Mouse (Mus musculus) C2C12 (cell line): ENCODE measurements around the gene Smco2. TPM values are rescaled to one million over a fixed set of nuclear protein-coding genes. Genes with fewer than 3 reads are reported as not detected.

Source experiments
- H3K27me3 ChIP-seq: one replicate; pipeline ENCODE4 v1.6.1; 2011; ENCODE audit not compliant: control insufficient read depth, insufficient read depth, insufficient read length
- H3K36me3 ChIP-seq: one replicate; pipeline ENCODE4 v1.6.1; 2011; ENCODE audit not compliant: control insufficient read depth, insufficient read depth
- H3K4me3 ChIP-seq: one replicate; pipeline ENCODE4 v1.5.1; 2011; ENCODE audit warnings: mild to moderate bottlenecking, control low read depth; ENCODE audit not compliant: poor library complexity, insufficient read depth, severe bottlenecking
- H3K79me2 ChIP-seq: one replicate; pipeline ENCODE4 v1.6.1; 2011; ENCODE audit not compliant: control insufficient read depth, insufficient read depth
- H3K79me3 ChIP-seq: one replicate; pipeline ENCODE4 v1.6.1; 2011; ENCODE audit warnings: low read depth, control low read depth
- H3ac ChIP-seq: one replicate; pipeline ENCODE3; 2011; ENCODE audit warnings: low read depth; ENCODE audit not compliant: control insufficient read depth, insufficient read length
- CEBPB ChIP-seq: IDR thresholded peaks from one replicate; pipeline ENCODE4 v1.6.1; 2011; ENCODE audit warnings: low read depth, mild to moderate bottlenecking, control low read depth, moderate library complexity
- CTCF ChIP-seq: IDR thresholded peaks from one replicate; pipeline ENCODE4 v1.5.1; 2011; ENCODE audit not compliant: control insufficient read depth, insufficient read depth, insufficient read length
- FOSL1 ChIP-seq: IDR thresholded peaks from one replicate; pipeline ENCODE4 v1.8.0; 2011; ENCODE audit warnings: mild to moderate bottlenecking, low read length; ENCODE audit not compliant: poor library complexity, insufficient read depth, severe bottlenecking
- MAX ChIP-seq: IDR thresholded peaks from one replicate; pipeline ENCODE4 v1.6.1; 2011; ENCODE audit warnings: mild to moderate bottlenecking, control low read depth
- MYOD1 ChIP-seq: IDR thresholded peaks from one replicate; pipeline ENCODE4 v1.6.1; 2011; ENCODE audit warnings: low read depth; ENCODE audit not compliant: control insufficient read depth, insufficient read length
- MYOG ChIP-seq: IDR thresholded peaks from one replicate; pipeline ENCODE4 v1.6.1; 2011; ENCODE audit not compliant: control insufficient read depth, insufficient read length; ENCODE audit errors: extremely low read depth
- USF1 ChIP-seq: IDR thresholded peaks from one replicate; pipeline ENCODE4 v1.6.1; 2011; ENCODE audit warnings: low read depth, mild to moderate bottlenecking, control low read depth, moderate library complexity
- polyA plus RNA-seq: library from polyadenylated mRNA; unstranded; fragments of >200 nt; fragmentation: generic; extraction: Trizol; gene quantifications from one replicate; pipeline ENCODE4 v1.2.1, GENCODE M21; 2012; ENCODE audit warnings: missing spikeins

The Smco2 gene
- polyA plus RNA-seq, 1 experiment = not detected

- peaks cover 90% of the 10 kb centered on the region for H3K79me3 ChIP-seq
- H3K36me3 ChIP-seq = peaks cover 22% of the 10 kb centered on the region
- H3K27me3 ChIP-seq = no peaks in the 10 kb centered on the region
- no peak overlapping the region for H3ac ChIP-seq
- H3K4me3 ChIP-seq = no peak overlapping the region
- peaks cover 98% of the 10 kb centered on the region for H3K79me2 ChIP-seq
- TF ChIP-seq CTCF (no peak), MAX (no peak), MYOG (no peak), FOSL1 (no peak), USF1 (no peak), MYOD1 (no peak), CEBPB (no peak)
Observed at GRCm38 (mm10) chr6:146899647-146900046, 49.7 kb downstream of the Smco2 start.

GRCm38 (mm10) chr6:146901929-146902328, 52.0 kb downstream of the Smco2 start:
- TF ChIP-seq CEBPB (no peak), MYOD1 (no peak), CTCF (no peak), FOSL1 (no peak), USF1 (no peak), MYOG (no peak), MAX (no peak)
- H3K36me3 ChIP-seq = peaks cover 12% of the 10 kb centered on the region
- peaks cover 91% of the 10 kb centered on the region for H3K79me3 ChIP-seq
- H3K79me2 ChIP-seq = peaks cover 100% of the 10 kb centered on the region
- H3K4me3 ChIP-seq = no peak overlapping the region
- H3ac ChIP-seq = no peak overlapping the region
- H3K27me3 ChIP-seq = no peaks in the 10 kb centered on the region

- Histone ChIP-seq H3ac (no peak overlapping the region), H3K36me3 (peaks cover 12% of the 10 kb centered on the region), H3K4me3 (no peak overlapping the region), H3K27me3 (no peaks in the 10 kb centered on the region), H3K79me2 (peaks cover 99% of the 10 kb centered on the region), H3K79me3 (peaks cover 87% of the 10 kb centered on the region)
- no peak for TF ChIP-seq USF1
- TF ChIP-seq CTCF = no peak
- no peak for TF ChIP-seq CEBPB
- TF ChIP-seq MYOG = no peak
- TF ChIP-seq MAX = no peak
- no peak for TF ChIP-seq FOSL1
- TF ChIP-seq MYOD1 = no peak
Observed at GRCm38 (mm10) chr6:146903632-146904031, 53.7 kb downstream of the Smco2 start.

GRCm38 (mm10) chr6:146904707-146905106, 54.8 kb downstream of the Smco2 start:
- H3K4me3 ChIP-seq = no peak overlapping the region
- H3K27me3 ChIP-seq = no peaks in the 10 kb centered on the region
- no peak for TF ChIP-seq MYOG
- no peak for TF ChIP-seq MYOD1
- TF ChIP-seq MAX = no peak
- TF ChIP-seq CTCF = no peak
- no peak for TF ChIP-seq CEBPB
- no peak for TF ChIP-seq FOSL1
- TF ChIP-seq USF1 = no peak
- peaks cover 7% of the 10 kb centered on the region for H3K36me3 ChIP-seq
- H3ac ChIP-seq = no peak overlapping the region
- peaks cover 80% of the 10 kb centered on the region for H3K79me3 ChIP-seq
- H3K79me2 ChIP-seq = peaks cover 95% of the 10 kb centered on the region

DNA sequence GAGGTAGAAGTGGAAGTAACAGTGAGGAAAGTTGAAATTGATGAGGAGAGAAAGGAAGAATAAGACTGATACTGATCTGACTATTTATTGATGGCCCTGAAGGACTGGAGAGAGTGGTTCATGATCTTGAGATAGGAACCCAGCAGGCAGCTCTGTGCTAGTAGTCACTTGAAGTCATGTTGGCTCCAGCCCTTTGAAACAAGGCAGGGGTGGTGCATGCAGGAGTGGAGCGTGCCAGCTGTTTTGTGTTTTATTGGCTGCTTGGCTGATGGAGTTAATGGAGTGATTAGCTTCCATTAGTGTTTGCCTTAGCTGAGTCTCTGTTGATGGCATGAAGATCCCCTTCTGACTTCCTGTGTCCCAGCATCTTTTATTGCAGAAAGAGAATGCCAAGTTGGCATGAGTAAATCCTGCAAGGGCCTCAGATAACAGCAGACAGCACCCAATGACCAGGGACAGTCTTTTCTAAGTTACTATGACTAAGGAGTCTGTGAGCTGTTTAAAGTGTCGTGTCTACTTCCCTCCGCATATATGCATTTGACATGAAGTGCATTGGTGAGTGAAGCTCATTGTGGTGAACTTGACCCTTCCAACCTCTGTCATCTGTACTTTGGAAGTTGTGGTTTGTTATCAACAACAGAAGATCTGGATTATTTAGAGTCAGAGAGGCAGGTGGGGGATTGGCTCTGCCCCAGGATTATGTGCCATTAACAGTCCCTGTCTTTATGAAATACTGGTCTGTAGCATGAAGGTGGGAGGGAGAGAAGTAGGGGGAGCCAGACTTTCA, 56.3 kb downstream of the Smco2 start:
- Histone ChIP-seq H3K36me3 (peaks cover 3% of the 10 kb centered on the region), H3K27me3 (no peaks in the 10 kb centered on the region), H3K79me3 (peaks cover 74% of the 10 kb centered on the region), H3K4me3 (no peak overlapping the region), H3ac (no peak overlapping the region), H3K79me2 (peaks cover 90% of the 10 kb centered on the region)
- TF ChIP-seq CTCF (no peak), MYOD1 (peak; percentile 64), FOSL1 (no peak)
